Mouse (Mus musculus): ENCODE data around the gene Prame.
"Not testable (repeated sequence)": the region's sequence is repeated elsewhere in the genome, so short reads cannot be mapped to it uniquely, and the experiment has no call there.

Prame gene

DNA sequence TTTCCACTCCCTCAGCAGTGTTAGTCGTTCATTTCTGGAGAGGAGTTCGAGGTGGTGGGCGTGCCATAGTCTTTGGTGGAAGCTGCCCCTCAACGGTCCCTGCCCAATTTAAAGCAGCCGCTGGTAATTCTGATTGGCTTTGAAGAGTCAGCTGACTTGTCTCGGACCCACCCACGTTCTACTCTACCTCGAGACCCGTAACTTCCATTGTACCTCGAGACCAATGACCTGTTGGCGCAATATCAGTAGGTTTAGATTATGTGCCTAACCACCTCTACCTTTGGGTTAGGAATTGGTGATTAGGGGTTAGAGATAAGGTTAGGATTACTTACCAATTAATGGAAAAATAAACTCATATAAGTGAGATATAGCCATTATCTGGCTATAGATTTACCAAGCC, at the start of gene Prame:
Gene Prame (minus strand): TSS at position 101 of the 400 bp plus-strand sequence.
- no peak for DNase-seq (ENCODE audit: low read depth, low spot score)

DNA sequence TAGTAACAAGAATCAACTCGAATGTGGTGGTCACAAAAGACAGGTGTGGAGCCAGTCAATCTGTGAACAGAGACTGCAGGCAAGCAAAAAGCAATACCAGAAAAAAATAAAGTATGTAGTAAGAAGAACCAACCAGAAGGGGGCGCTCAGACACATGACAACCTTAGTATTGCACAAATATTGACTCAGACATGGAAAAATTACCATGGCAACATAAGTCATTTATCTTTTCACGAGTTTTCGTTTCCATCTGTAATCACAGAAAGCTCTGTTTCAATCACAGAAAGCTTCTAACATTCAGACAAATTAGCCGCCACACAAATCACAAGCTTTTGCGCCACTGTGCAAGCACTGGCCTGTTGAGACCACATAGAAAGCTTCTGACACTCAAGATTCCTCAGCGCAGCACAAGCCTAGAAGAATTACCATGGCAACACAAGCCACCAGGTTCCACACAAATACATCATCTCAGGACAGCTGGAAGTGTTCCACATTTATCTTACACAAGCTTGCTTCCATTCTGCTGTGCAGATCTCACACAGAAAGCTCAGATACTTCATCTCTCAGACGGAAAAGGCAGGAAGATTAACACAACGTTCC, 24.8 kb upstream of the Prame start:
- peak; percentile 3 for DNase-seq (ENCODE audit: low read depth, low spot score)

DNA sequence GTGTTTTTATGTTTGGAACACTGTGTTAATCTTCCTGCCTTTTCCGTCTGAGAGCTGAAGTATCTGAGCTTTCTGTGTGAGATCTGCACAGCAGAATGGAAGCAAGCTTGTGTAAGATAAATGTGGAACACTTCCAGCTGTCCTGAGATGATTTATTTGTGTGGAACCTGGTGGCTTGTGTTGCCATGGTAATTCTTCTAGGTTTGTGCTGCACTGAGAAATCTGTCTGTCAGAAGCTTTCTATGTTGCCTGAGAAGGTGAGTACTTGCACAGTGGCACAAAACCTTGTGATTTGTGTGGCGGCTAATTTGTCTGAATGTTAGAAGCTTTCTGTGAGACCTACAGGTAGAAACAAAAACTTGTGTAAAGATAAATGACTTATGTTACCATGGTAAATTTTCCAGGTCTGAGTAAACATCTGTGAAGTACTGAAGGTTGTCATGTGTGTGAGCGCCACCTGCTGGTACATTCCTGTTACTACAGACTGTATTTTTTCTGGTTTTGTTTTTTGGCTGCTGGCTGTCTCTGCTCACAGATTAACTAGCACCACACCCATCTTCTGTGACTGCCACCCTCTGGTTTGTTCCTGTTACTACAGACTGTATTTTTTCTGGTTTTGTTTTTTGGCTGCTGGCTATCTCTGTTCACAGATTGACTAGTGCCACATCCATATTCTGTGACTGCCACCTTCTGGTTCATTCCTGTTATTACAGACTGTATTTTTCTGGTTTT, 26.0 kb downstream of the Prame start:
- peak; percentile 23 for DNase-seq (ENCODE audit: low read depth, low spot score)

DNA sequence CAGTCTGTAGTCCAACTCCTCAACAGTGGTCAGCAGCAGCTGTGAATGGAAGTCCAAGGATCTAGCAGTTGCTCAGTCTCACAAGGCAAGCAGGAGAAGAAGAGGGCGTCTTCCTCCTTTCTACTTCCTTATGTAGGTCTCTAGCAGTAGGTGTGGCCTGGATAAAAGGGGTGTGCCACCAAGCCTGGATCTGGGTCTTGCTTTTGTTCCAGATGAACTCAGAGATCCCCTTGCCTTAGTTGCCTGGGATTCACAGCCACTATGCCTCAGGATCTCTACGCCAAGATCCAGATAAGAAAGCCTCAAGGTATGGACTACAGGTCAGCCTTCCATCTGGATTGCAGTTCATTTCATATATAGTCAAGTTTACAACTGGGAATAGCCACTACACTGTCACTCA, 28.8 kb downstream of the Prame start, which contains the start of gene Nxf7:
Gene Nxf7 (minus strand): TSS at position 101 of the 400 bp plus-strand sequence.
- no peak for DNase-seq (ENCODE audit: low read depth, low spot score)

DNA sequence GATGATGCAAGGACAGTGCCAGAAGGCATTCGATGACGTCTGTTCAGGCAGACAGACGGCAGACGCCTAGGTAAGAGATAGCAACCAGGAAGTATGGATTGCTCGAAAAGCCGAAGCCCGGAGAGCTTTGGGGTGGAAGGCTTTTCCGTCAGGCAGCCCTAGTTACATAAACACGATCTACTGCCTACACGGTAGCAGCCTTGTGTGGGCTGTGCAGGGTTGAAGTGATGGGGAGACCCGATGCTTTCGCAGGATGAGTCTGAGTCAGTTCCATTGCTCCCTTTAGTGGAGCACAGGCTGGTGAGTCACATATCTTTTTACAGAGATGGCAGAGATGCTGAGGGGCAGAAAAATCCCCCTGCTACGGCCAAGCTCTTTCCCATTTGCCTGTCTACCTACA, 29.4 kb downstream of the Prame start:
- no peak for DNase-seq (ENCODE audit: low read depth, low spot score)

DNA sequence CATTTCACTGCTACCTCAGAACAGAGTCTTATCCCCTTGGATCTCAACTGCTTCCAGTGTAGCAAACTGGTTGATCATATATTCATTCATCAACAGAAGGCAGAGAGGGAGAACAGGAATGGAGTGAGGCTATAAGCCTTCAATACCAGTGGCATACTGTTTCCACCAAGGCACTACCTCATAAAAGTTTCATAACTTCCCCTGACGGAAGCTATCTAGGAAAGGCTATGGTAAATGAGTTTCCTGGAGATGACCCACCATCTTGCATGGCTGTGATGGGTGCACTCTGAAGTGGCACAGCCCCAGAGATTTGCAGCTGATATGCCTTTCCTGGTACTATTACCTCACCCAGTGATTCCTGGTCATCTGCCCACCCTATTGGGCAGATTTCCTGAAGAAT, 51.1 kb downstream of the Prame start:
- DNase-seq (ENCODE audit: low read depth, low spot score) = no peak

DNA sequence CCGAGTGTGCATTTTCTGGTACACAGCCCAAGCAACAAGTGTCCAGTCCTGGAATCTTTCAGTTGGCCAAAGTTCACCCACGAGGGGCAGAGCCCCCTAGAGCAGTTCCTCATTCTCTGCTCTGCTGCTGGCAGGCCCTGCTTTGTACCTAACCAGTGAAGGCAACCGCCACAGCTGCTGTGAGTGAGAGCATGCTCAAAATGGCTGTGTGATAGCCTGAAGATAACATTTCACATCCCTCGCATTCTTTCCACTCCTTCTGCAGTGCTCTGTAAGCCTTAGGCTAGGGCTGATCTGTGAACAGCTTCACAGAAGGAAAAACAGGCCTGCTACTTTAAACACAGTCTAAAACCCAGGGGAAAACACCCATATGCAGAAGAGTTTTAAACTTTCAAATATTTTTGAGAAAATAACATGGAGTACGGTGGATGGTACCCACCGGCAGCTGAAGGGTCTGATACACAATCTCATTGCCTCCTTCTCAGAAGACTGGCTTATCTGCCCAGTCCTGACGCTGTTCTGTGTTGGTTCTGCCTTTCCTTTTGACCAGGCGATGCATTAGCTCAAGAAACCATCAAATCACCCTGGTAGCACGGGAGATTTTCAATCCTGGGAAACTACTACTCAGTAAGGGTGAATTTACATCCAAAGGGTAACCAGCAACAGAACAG, 52.4 kb downstream of the Prame start:
- DNase-seq (ENCODE audit: low read depth, low spot score) = not testable (repeated sequence)

DNA sequence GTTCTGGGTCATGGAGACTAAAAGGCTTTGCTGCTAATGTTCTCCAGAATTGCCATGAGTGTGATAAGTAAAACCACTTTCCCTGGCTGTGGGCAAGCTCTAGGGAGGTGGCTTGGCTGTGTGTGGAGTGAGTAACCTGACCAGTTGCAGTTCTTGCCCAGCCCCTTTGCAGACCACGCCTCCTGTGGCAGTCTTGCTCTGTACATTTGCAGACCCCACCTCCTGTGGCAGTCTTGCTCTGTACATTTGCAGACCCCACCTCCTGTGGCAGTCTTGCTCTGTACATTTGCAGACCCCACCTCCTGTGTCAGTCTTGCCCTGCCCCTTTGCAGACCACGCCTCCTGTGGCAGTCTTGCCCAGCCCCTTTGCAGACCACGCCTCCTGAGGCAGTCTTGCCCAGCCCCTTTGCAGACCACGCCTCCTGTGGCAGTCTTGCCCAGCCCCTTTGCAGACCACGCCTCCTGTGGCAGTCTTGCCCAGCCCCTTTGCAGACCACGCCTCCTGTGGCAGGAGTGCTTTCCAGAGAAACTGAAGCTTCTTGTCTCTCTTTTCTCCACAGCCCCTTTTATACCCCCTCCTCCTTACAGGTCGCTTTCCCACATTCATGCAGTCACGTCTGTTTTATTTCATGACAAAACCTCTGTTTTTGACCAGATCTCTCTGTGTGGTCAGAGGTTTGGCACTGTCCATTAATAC, 53.1 kb downstream of the Prame start:
- DNase-seq (ENCODE audit: low read depth, low spot score) = not testable (repeated sequence)

DNA sequence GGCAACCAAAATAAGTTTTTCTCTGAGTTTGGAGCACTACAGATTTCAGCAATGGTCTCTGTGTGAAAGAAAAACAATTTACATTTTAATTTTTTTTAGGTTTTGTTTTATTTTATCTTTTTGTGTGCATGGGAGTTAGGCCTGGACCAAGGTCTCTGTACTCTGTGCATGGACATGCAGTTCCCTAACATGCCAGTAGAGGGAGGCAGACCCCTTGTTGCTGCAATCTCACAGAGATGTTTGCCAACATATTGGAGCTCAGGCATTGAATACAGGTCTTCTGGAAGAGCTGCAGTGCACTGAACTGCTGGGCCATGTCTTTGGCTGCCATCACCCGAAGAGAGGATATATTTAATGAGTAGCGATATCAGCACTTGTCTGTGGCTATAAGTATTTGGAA, 58.0 kb downstream of the Prame start:
- peak; percentile 15 for DNase-seq (ENCODE audit: low read depth, low spot score)

DNA sequence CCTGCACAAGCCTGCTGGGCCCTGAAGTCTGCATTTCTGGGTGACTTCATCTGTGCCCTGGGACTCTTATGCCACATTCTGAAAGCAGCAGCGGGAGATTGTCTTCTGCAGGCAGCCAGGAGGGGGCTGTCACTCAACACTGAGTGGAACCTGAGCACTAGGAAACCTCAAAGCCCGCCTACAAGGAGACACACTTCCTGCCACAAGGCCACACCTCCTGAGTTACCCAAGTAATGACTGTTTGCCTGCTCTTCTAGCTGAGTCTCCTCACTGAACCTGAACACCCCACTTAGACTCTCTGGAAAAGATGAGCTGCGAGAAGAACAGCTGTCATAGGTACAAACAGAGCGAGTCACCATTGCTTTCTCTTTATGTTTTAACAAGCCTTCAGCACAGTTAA, 62.6 kb downstream of the Prame start:
- not testable (repeated sequence) for DNase-seq (ENCODE audit: low read depth, low spot score)
